Mouse (Mus musculus) macrophage (primary cell): ENCODE data around the gene Akap3. TPM values are rescaled to one million over a fixed set of nuclear protein-coding genes. Genes with fewer than 3 reads are reported as not detected.

ENCODE experiments used
- H3K27ac ChIP-seq: fragments of 350-480 bp; formaldehyde crosslinking; 2 replicates; pipeline ENCODE4 v1.9.0; 2021
- H3K36me3 ChIP-seq: fragments of 350-480 bp; formaldehyde crosslinking; 2 replicates; pipeline ENCODE4 v1.9.0; 2021; ENCODE audit errors: inconsistent target
- H3K4me3 ChIP-seq: fragments of 350-480 bp; formaldehyde crosslinking; 2 replicates; pipeline ENCODE4 v1.9.0; 2021; ENCODE audit errors: inconsistent target
- H3K79me2 ChIP-seq: fragments of 350-480 bp; formaldehyde crosslinking; 2 replicates; pipeline ENCODE4 v1.9.0; 2021; ENCODE audit errors: inconsistent target
- WGBS: methylation state at CpG from one replicate; pipeline ENCODE4 v1.1.7; 2026; ENCODE audit warnings: inconsistent platforms; ENCODE audit not compliant: missing documents; 5-methylcytosine and 5-hydroxymethylcytosine counted together
- polyA plus RNA-seq: library from polyadenylated mRNA; stranded (reverse); fragments of 250-400 nt; gene quantifications from 3 replicates; pipeline ENCODE4 v1.2.4, GENCODE M21; 2018; ENCODE audit warnings: inconsistent platforms

Akap3 gene
- polyA plus RNA-seq, 1 experiment from 2014 or later = 0.16 TPM

DNA sequence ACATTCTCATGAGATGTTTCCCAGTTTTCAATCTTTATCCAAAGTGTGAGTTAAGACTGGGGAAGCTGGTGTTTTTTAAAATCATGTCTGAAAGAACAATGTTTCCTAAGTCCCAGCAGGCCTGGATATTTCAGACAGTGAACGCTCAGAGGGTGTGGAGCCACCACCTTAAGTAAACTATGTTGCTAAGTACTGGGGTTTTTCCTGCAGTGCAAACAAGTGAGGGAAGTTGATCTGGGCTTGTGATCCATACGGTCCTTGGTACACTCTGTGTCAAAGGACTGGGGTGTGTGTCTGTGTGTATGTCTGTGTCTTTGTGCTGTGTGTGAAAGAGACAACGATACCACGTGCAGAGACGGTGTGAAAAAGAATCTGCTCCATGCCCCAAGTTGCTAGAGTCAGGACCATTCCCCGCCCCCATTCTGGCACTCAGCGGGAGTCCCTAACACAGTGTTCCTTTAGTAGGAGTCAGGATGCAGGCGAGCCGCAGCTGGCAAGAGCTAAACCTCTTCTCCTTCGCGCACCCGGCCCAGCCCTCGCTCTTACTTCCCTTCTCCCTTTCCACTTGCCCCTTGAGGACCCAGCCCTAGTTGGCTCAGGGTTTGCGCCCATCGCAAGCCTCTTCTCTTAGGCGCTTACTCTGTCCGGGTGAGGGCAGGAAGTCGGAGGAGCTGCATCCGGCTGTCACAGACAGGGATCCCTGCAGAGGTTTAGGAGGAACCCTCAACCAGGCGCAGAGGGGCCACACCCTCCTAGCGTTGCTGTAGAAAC is 68.4 kb downstream of the Akap3 start, which contains the start of gene Dyrk4:
Gene Dyrk4 (minus strand): TSS at position 729 of the 771 bp plus-strand sequence.
- 54% methylated on average over 20 of the region's 21 CpGs for WGBS
- H3K27ac ChIP-seq = no peak within 1 kb of the TSS
- H3K36me3 ChIP-seq = 0 out of 2 replicates have a peak, but pooled peaks cover 5% of the 10 kb centered on the region
- H3K4me3 ChIP-seq = no peak within 1 kb of the TSS
- H3K79me2 ChIP-seq = no peaks in the 10 kb centered on the region

Other genes with a start within 250 kb of the Akap3 start
- gene Kcna1, start 206.7 kb upstream of the Akap3 start, polyA plus RNA-seq = not detected in 3 replicates
- not detected in 3 replicates for gene Kcna6, start 112.4 kb upstream of the Akap3 start, polyA plus RNA-seq
- gene Ndufa9, start 4.0 kb upstream of the Akap3 start, polyA plus RNA-seq = 50.7 to 80.2 TPM (median 57.3 TPM) in 3 replicates
- not detected in 3 replicates for gene Dyrk4, start 68.7 kb downstream of the Akap3 start, polyA plus RNA-seq
- gene Rad51ap1, start 86.5 kb downstream of the Akap3 start, polyA plus RNA-seq = 0.71 to 12.5 TPM (median 10.1 TPM) in 3 replicates
- gene D6Wsu163e, start 86.9 kb downstream of the Akap3 start, polyA plus RNA-seq = 30.8 to 37.6 TPM (median 32.3 TPM) in 3 replicates
- gene Fgf6, start 162.5 kb downstream of the Akap3 start, polyA plus RNA-seq = not detected in 3 replicates
- gene Fgf23, start 219.8 kb downstream of the Akap3 start, polyA plus RNA-seq = not detected in 3 replicates